Mouse (Mus musculus): ENCODE measurements around the gene Nfrkb. TPM values are rescaled to one million over a fixed set of nuclear protein-coding genes. Genes with fewer than 3 reads are reported as not detected.

Gene Nfrkb
- total RNA-seq, 2 experiments from 2014 or later: 31.4 to 33.6 TPM

DNA sequence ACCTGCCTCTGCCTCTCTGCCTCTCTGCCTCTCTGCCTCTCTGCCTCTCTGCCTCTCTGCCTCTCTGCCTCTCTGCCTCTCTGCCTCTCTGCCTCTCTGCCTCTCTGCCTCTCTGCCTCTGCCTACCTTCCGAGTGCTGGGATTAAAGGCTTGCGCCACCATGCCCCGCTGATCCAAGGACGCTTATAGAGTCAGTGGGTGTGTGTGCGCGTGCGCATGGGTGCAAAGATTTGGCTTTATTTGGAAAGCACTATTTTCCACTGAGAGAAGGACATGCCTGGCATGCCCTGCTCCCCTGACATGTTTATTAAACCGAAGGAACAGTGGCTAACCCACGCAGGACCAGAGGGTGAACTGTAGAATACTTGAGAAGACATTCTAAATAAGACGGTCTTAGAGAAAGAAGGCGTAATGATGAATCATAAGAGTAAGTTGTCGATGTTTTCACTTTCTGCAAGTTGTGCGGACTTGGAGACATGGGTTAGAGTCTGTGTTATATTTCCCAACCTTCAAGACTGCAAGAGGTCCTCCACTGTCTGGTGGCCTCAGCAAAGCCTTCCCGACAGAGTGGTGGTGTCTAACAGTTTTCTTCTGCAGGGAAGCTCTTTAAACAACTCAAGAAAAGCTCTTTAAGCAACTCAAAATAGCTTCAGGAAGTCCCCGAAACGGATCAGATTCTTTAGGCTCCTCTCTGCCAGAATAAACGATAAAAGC is 1.0 kb upstream of the Nfrkb start:
- intact Hi-C loops (cut with DNase I): no loop called here
- DNase-seq (ENCODE audit: extremely low spot score in 1 of 2, low spot score in 2 of 2): no peak
- TF ChIP-seq CTCF (IDR thresholded peaks at IDR 0.05): no peak
- H3K4me3 ChIP-seq: no peak overlapping the region
- H3K27ac ChIP-seq: no peak overlapping the region

DNA sequence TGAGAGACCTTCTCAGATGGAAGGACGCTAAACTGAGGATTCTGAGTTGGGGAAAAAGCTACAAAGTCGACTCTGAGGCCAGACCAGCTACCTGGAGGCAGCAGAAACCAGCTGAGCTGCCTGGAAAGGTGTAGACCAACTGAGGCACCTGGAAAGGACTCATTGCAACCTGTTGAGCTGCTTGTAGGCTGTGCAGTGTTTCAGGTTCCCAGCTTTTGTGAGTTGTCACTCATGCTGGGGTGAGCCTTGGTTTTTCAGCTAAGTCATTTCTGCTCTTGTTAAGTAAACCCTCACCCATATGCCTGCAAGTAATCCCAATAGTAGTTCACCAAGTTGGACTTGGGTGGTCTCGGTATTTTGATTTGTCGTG is 507 bp upstream of the Nfrkb start:
- intact Hi-C loops (cut with DNase I): no loop called here
- no peak for TF ChIP-seq CTCF (IDR thresholded peaks at IDR 0.05)
- H3K4me3 ChIP-seq: peak overlapping the region; percentile 85
- peak overlapping the region; percentile 73 for H3K27ac ChIP-seq
- no peak for DNase-seq (ENCODE audit: extremely low spot score in 1 of 2, low spot score in 2 of 2)

DNA sequence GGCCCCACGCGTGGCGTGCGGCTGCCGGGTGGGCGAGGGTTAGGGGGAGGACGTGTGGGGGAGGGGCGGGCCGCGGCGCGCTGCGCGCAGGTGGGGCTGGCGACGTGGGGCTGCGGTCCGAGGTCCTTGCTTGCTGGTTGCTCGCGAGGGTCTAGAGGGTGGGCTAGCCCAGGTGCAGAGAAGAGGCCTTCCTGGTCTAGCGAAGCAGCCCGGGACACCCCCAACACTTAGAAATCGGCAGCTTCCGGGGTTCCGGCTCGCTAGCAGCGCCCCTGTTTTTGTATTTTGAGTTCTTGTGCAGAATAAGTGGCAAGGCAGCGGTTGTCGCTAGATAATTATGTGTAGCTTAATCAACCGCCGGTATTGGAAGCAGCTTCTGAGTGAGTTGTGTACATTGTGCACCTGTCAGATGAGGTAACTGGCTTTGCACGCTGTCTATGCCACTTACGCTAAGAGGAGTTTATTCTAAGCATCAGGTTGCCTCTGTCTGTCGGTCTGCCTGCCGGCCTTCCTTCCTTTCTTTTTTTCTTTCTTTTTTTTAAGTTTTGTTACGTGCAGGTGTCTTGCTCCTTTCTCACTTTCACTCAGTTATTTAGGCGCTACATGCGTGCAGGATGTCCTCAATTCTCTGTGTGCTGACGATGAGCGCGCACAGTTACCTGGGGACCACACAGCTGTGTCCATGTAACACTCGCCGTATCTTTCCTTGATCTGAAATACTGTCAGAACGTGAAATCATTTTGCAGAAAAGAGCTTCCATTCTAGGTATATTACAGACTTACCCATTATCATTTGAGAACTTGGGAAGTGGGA is 582 bp downstream of the Nfrkb start:
- peak overlapping the region; percentile 85 for H3K4me3 ChIP-seq
- H3K27ac ChIP-seq: peak overlapping the region; percentile 67
- no peak for TF ChIP-seq CTCF (IDR thresholded peaks at IDR 0.05)
- intact Hi-C loops (cut with DNase I): no loop called here
- DNase-seq (ENCODE audit: extremely low spot score in 1 of 2, low spot score in 2 of 2): peak in 1 of 2 experiments; percentile 23

DNA sequence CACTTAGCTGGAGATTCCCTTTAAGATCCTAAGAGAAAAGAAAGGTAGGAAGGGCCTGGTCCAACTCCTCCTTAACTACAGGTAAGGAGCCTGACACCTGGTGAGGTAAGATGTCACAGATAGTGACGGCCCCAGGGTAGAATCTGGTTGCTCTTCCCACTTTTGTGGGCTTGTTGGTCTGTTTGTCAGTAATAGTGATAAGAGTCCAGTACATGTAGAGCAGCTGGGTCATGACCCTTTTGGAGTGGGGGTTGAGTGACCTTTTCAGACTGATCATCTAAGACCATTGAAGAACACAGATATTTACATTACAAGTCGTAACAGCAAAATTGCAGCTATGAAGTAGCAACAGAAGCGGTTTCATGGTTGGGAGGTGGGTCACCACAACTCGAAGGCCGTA is 1.2 kb downstream of the Nfrkb start:
- no peak for DNase-seq (ENCODE audit: extremely low spot score in 1 of 2, low spot score in 2 of 2)
- Histone ChIP-seq H3K4me3 (peak overlapping the region; percentile 85; the same call in 1 of the 2 replicates), H3K27ac (no peak overlapping the region)
- TF ChIP-seq CTCF (IDR thresholded peaks at IDR 0.05): no peak
- intact Hi-C loops (cut with DNase I): no loop called here

DNA sequence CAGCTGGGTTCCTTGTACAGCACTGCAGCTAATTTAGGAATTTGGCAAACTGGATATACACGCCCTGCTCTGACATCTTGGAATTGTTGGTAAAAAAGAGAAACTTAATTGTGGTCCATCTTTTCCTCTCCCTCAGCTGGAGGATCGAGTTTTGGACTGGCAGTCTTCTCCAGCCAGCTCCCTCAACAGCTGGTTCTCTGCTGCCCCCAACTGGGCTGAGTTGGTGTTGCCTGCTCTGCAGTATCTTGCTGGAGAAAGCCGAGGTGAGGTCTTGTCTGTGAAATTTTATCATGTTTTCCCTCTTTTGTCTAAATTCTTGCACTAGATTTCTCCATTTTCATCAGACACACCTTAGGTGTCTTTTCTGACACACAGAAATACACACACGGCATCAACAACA is 14.4 kb downstream of the Nfrkb start:
- DNase-seq (ENCODE audit: extremely low spot score in 1 of 2, low spot score in 2 of 2): peak; percentile 65 to 79
- intact Hi-C loops (cut with DNase I): no loop called here
- no peak overlapping the region for H3K27ac ChIP-seq
- peak; percentile 84 for TF ChIP-seq CTCF (IDR thresholded peaks at IDR 0.05)
- no peak overlapping the region for H3K4me3 ChIP-seq

DNA sequence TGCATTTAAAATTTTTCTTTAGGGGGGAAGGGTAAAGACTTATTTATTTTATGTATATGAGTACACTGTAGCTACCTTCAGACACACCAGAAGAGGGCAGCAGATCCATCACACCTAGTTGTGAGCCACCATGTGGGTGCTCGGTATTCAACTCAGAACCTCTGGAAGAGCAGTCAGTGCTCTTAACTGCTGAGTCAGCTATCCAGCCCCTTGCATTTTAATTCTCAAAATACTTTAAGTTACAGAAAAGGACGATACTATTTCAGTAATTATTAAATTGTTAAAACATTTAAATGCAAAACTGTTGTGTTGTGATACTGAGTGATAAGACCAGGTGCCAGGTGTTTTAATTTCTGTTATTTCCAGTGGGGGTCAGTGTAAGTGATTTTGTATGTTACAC is 18.3 kb downstream of the Nfrkb start:
- peak; percentile 21 for TF ChIP-seq CTCF (IDR thresholded peaks at IDR 0.05)
- intact Hi-C loops (cut with DNase I): loop anchor here (2.0 kb wide), 1 partner anchor 138 kb away; no protein-coding TSS in a partner anchor
- Histone ChIP-seq H3K27ac (no peak overlapping the region), H3K4me3 (no peak overlapping the region)
- no peak for DNase-seq (ENCODE audit: extremely low spot score in 1 of 2, low spot score in 2 of 2)

DNA sequence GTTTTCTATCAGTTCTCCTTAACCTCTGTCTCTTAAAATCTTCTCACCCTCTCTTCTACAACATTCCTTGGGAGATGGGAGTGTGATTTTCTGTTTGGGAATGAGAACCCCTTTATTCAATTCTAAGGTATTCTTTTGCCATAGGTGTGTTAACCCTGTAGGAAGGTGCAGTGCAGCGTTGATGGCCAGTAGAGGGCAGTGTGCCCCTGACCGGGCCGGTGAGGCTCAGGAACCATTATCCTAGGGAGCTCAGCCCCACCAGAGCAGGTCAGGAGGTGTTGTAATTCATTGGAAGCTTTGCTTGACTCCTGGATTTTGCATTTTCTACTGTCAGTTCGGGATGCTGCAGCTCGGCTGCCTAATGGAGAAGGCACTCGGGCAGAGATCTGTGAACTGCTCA is 19.2 kb downstream of the Nfrkb start:
- intact Hi-C loops (cut with DNase I): loop anchor here (2.0 kb wide), 1 partner anchor 138 kb away; no protein-coding TSS in a partner anchor
- H3K27ac ChIP-seq: no peak overlapping the region
- no peak for DNase-seq (ENCODE audit: extremely low spot score in 1 of 2, low spot score in 2 of 2)
- no peak overlapping the region for H3K4me3 ChIP-seq
- peak; percentile 76 for TF ChIP-seq CTCF (IDR thresholded peaks at IDR 0.05)

DNA sequence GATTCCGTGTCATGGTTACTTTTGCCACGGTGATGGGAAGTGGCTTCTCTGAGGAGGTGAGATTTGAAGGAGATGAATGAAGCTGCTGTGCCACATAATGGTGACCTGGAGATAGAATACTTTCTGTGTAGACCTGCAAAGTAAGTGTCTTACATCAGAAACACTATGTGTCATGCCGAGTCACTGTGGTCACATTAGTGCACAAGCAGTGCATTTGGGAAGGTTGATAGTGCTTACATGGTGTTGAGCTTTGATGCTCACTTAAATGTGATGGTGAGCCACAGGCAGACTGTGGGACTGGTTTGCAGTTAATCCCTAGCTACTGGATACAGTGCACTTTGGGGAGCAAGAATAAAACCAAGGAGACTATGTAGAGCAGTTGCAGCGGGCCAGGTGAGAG is 26.2 kb downstream of the Nfrkb start:
- Histone ChIP-seq H3K4me3 (no peak overlapping the region), H3K27ac (no peak overlapping the region)
- no peak for TF ChIP-seq CTCF (IDR thresholded peaks at IDR 0.05)
- no peak for DNase-seq (ENCODE audit: extremely low spot score in 1 of 2, low spot score in 2 of 2)
- intact Hi-C loops (cut with DNase I): loop anchor here (10.0 kb wide), 1 partner anchor 513 kb away; no protein-coding TSS in a partner anchor

DNA sequence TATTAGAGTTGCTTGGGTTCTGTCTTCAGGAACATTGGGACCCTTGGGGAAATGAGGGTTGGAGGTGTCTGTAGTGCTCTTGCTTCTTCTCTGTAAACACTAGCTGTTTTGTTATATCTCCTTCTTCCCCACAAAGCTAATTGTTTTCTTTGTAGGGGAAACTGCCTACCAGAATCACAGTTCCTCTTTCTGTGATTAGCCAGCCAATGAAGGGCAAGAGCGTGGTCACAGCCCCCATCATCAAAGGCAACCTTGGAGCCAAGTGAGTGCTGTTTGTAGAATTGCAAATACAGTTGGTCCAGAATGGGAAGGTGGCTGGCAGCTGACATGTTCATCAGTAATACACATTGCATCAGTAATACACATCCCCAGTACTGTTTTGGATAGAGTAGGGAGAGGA is 32.8 kb downstream of the Nfrkb start:
- TF ChIP-seq CTCF (IDR thresholded peaks at IDR 0.05): no peak
- no peak overlapping the region for H3K4me3 ChIP-seq
- no peak for DNase-seq (ENCODE audit: extremely low spot score in 1 of 2, low spot score in 2 of 2)
- H3K27ac ChIP-seq: no peak overlapping the region
- intact Hi-C loops (cut with DNase I): loop anchor here (10.0 kb wide), 1 partner anchor 506 kb away; no protein-coding TSS in a partner anchor

DNA sequence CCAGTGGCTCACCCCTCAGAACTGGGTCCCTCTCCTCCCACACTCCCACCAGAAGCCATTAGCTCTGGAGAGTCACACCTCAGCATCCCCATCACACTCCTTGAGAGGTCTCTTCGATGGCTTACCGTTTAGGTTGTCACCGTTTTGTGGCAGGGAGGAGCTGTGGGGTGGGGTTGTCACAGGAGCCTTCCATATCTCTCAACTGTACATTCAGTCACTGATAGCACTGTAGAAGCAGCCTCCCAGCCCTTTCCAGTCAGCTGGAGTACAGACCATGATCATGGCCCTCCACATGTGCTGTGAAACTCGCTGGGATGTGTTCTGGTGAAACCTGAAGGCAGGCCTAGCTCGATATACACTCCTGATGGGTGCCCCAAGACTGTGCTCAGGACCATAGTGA is 36.2 kb downstream of the Nfrkb start:
- DNase-seq (ENCODE audit: extremely low spot score in 1 of 2, low spot score in 2 of 2): no peak

DNA sequence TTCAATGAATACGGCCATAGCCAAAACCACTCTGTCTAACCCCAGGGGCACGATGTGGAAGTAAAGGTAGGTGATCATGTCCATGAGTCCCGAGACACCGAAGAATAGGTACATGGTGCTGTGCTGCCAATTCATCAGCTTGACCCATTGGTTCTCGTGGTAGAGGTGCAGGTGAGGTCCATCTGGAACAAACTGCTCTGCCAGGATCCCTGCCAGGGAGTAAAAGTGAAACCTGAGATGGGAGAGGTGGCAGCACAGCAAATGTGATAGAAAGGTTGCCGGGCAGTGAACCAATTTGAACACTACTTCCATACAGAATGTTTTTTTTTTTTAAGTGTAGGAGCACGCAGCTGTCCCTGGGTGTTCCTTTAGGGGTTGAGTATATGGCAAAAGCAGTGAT is 43.0 kb downstream of the Nfrkb start:
- no peak for DNase-seq (ENCODE audit: extremely low spot score in 1 of 2, low spot score in 2 of 2)
- H3K4me3 ChIP-seq: no peak overlapping the region
- no peak overlapping the region for H3K27ac ChIP-seq
- intact Hi-C loops (cut with DNase I): no loop called here
- no peak for TF ChIP-seq CTCF (IDR thresholded peaks at IDR 0.05)

More for the DNA sequence above, 36.2 kb downstream of the Nfrkb start:
- H3K4me3 ChIP-seq: no peak overlapping the region
- intact Hi-C loops (cut with DNase I): no loop called here
- TF ChIP-seq CTCF (IDR thresholded peaks at IDR 0.05): no peak
- H3K27ac ChIP-seq: no peak overlapping the region

DNA sequence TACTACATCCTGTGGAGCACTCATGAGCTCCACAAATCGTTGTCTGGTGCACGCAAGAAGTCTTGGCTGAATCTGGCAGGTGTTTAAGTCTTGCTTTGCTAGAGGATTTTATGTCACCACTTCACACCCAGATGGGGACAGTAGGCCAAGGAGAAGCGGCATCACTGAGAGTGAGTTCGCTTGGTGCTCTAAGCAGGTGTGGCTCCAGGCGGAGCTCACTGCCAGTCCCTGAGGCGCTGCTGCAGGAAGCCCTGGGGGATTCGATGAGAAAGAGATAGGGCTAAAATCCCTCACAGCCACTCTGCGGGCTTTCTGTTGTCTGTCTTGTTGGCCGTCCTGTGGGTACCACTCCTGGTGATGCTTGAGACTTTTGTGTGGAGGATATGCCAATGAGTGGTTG is 44.0 kb downstream of the Nfrkb start:
- no peak overlapping the region for H3K4me3 ChIP-seq
- no peak for DNase-seq (ENCODE audit: extremely low spot score in 1 of 2, low spot score in 2 of 2)
- H3K27ac ChIP-seq: no peak overlapping the region
- no peak for TF ChIP-seq CTCF (IDR thresholded peaks at IDR 0.05)
- intact Hi-C loops (cut with DNase I): no loop called here

All from left cerebral cortex, adult 2 months (tissue).